Mouse (Mus musculus): ENCODE results near the gene Cdkn2d. TPM values are rescaled to one million over a fixed set of nuclear protein-coding genes. Genes with fewer than 3 reads are reported as not detected.

Gene Cdkn2d
- polyA plus RNA-seq, 1 experiment from 2014 or later, result 69.0 TPM

DNA sequence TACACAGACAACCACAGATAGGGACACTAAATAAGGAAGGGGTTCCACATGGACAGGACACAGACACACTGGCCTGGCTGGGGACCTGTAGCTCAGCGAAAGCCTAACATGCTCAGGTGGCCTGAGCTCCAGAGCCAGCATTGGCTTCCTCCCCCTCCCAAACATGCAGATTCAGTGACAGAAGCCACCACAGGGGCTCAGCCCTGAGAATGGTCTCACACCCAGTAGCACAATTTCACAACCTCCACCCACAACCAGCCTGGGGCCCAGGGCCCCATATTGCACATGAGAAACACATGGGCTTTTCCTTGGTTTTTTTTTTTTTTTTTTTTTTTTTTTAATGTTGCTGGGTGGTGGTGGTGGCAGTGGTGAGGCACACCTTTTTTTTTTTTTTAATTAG is 44.9 kb downstream of the Cdkn2d start:
- Histone ChIP-seq H3K27ac (no peak overlapping the region), H3K4me1 (peaks cover 39% of the 10 kb centered on the region), H3K27me3 (ENCODE audit: insufficient read depth, poor library complexity, severe bottlenecking) (peaks cover 97% of the 10 kb centered on the region), H3K4me3 (no peak overlapping the region), H3K9me3 (no peaks in the 10 kb centered on the region; the same call in 1 of the 2 replicates), H3K36me3 (peaks cover 2% of the 10 kb centered on the region; the same call in 1 of the 2 replicates)
- no peak for DNase-seq (ENCODE audit: low spot score)
- 60% methylated on average over 1 of the region's 1 CpGs for WGBS

DNA sequence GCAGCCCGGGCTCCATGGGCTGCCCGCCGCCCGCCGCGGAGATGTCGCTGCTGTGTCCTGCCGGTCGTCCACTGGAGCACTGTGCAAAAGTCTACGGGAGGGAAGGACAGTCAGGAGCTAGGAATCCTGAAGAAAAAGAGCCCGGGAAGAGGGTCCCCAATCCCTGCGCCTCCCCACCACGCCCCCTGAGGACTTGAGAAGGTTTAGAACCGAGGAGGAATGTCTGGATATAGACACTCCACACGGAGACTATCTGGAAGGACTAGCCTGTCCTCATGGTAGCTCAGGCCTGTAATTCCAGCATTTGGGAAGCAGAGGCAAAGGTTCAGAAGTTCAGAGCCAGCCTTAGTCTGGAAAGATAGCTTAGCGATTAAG is 46.1 kb downstream of the Cdkn2d start:
- no peaks in the 10 kb centered on the region; the same call in 1 of the 2 replicates for H3K9me3 ChIP-seq
- DNase-seq (ENCODE audit: low spot score), result no peak
- H3K36me3 ChIP-seq, result peaks cover 2% of the 10 kb centered on the region; the same call in 1 of the 2 replicates
- under 1% methylated on average over 16 of the region's 16 CpGs for WGBS
- peaks cover 33% of the 10 kb centered on the region for H3K4me1 ChIP-seq
- peaks cover 87% of the 10 kb centered on the region for H3K27me3 ChIP-seq (ENCODE audit: insufficient read depth, poor library complexity, severe bottlenecking)
- H3K27ac ChIP-seq, result peak overlapping the region; percentile 63; the same call in 1 of the 2 replicates
- peak overlapping the region; percentile 64 for H3K4me3 ChIP-seq

DNA sequence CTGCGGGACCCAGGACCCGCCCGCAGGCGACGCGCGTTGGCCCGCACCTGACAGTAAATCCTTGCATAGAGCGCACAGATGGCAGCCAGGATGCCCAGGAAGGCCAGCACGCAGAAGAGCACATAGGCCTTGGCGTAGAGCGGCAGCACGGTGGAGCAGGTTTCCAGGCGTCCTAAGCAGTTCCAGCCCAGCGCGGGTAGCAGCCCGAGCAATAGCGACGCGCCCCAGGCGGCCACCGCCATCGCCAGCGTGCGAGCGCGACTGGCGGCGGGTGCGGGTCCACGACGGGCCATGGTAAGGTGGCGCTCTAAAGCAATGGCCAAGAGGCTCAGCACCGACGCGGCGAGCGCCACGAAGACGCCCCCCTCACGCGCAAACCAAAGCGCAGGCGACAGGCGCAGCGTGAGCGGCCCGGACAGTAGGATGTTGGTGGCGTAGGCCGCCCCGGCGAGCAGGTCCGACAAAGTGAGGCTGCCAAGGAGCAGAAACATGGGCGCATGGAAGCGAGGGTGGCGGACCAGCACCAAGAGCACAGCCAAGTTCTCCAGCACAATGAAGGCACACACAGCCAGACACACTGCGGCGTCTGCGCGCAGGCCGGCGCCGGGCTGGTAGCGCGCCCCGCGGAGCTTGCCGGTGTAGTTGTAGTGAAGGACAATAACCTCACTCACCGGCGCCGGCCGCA is 46.6 kb downstream of the Cdkn2d start:
- DNase-seq (ENCODE audit: low spot score), result no peak
- peaks cover 2% of the 10 kb centered on the region; the same call in 1 of the 2 replicates for H3K36me3 ChIP-seq
- peaks cover 82% of the 10 kb centered on the region for H3K27me3 ChIP-seq (ENCODE audit: insufficient read depth, poor library complexity, severe bottlenecking)
- WGBS, result under 1% methylated on average over 72 of the region's 72 CpGs
- H3K4me3 ChIP-seq, result peak overlapping the region; percentile 64
- H3K27ac ChIP-seq, result peak overlapping the region; percentile 63
- H3K9me3 ChIP-seq, result no peaks in the 10 kb centered on the region; the same call in 1 of the 2 replicates
- peaks cover 30% of the 10 kb centered on the region for H3K4me1 ChIP-seq

DNA sequence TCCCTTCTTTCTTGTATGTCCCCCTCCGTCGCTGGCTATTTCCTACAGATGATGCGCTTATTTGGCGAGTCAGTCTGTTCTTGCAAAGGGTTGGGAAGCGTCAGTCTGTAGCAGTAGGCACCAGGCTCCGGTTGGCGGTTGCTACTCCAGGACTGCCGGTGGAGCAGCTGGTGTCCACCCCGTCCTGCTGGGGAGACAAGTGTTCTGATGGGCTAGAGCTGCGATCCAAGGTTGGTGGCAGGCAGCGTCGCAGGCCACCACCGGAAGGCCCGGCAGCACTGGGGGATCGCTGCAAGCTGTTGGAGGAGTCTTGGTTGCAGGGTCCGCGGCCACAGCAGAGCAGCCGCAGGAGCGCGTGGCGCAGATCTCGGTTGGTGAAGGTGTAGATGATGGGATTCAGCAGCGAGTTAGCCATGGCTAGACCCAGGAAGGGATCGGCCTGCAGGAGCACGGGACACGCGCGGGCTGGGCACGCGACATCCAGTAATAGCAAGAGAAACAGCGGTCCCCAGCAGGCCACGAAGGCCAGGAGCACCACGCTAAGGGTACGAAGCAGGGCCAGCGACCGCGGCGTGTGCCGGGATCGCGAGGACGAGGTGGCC is 47.3 kb downstream of the Cdkn2d start:
- WGBS, result 4% methylated on average over 42 of the region's 42 CpGs
- no peaks in the 10 kb centered on the region; the same call in 1 of the 2 replicates for H3K9me3 ChIP-seq
- H3K27me3 ChIP-seq (ENCODE audit: insufficient read depth, poor library complexity, severe bottlenecking), result peaks cover 76% of the 10 kb centered on the region
- peak overlapping the region; percentile 64 for H3K4me3 ChIP-seq
- H3K27ac ChIP-seq, result 0 out of 2 replicates have a peak overlapping the region, but pooled peaks have one; percentile 63
- peaks cover 30% of the 10 kb centered on the region for H3K4me1 ChIP-seq
- DNase-seq (ENCODE audit: low spot score), result no peak
- peaks cover 2% of the 10 kb centered on the region; the same call in 1 of the 2 replicates for H3K36me3 ChIP-seq

DNA sequence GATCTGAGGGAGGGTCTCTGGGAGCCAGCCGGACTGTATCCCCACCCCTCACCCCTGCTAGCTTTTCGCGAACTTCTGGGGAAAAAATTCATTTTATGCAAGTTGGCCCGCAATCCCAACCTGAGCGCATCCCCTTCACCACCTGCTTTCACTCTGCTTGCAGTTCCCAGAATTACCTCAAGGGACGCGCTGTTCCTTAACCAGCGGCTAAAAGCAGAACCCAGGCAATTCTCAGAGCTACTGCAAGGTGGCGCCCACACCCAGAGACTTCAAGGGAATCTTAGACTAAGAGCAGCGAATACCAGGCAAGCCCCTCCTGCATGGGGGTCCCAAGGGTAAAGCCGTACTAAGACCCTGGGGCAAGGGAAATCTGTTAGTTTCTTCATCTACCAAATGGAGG is 49.9 kb downstream of the Cdkn2d start:
- Histone ChIP-seq H3K27ac (no peak overlapping the region), H3K36me3 (peaks cover 7% of the 10 kb centered on the region; the same call in 1 of the 2 replicates), H3K27me3 (ENCODE audit: insufficient read depth, poor library complexity, severe bottlenecking) (peaks cover 51% of the 10 kb centered on the region), H3K9me3 (no peaks in the 10 kb centered on the region; the same call in 1 of the 2 replicates), H3K4me3 (no peak overlapping the region), H3K4me1 (peaks cover 39% of the 10 kb centered on the region)
- WGBS, result 5% methylated on average over 11 of the region's 11 CpGs
- DNase-seq (ENCODE audit: low spot score), result peak; percentile 92

DNA sequence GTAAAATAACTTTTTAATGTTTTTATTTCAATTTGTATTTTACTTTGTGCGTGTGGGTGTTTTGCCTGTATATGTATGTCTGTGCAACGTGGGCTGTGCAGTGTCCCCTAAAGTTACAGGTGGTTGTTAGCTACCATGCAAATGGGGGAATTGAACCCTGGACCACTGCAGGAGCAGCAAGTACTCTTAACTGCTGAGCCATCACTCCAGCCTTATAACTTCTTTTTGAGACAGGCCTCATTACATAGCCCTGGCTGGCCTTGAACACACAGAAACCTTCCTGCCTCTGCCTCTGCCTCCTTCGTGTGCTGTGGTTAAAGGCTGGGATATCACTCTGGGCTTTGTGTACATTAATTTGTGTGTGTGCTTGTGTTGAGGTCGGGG is 51.8 kb downstream of the Cdkn2d start:
- no peak for DNase-seq (ENCODE audit: low spot score)
- Histone ChIP-seq H3K27me3 (ENCODE audit: insufficient read depth, poor library complexity, severe bottlenecking) (peaks cover 32% of the 10 kb centered on the region), H3K4me1 (peaks cover 36% of the 10 kb centered on the region), H3K9me3 (no peaks in the 10 kb centered on the region; the same call in 1 of the 2 replicates), H3K4me3 (peak overlapping the region; percentile 98), H3K36me3 (peaks cover 26% of the 10 kb centered on the region), H3K27ac (peak overlapping the region; percentile 100)
- WGBS, result 36% methylated on average over 4 of the region's 4 CpGs

DNA sequence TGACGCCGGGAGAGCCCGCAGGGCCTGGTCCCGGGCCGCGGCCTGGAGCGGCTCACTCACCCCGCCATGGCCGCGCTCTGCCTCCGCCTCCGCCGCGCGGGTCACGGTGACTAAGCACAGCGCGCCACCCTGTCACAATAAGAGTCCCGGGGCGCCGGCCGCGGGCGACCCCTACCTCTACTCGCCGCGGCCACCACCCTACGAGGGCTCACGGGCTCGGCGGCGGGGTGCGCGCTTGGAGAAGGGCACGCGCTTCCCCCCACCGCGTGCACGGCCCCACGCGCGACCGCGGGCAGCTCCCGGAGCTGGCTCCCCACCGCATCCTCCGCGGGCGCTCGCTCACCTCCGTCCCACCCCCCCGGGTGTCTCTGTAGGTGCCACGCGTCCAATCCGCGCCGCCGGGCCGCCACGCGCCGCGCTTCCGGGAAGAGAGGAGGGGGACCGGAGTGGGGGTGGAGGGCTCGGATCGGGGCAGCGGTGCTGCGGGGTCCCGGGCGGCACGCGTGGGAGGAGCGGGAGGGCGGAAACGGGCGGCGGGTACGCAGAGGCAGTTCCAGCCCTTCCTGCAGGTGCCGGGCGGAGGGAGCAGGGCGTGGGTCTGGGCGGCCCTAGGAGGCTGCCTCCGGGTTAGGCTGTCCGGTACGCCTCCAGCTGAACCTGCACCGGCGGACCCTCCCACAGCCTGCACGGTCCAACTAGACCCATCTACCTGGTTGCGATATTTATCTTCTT is 52.3 kb downstream of the Cdkn2d start, which contains the start of gene Keap1:
Gene Keap1 (minus strand): TSS at position 629 of the 732 bp plus-strand sequence.
- Histone ChIP-seq H3K4me1 (peaks cover 30% of the 10 kb centered on the region), H3K27me3 (ENCODE audit: insufficient read depth, poor library complexity, severe bottlenecking) (peaks cover 26% of the 10 kb centered on the region), H3K4me3 (peak within 1 kb of the TSS; percentile 98), H3K9me3 (no peaks in the 10 kb centered on the region; the same call in 1 of the 2 replicates), H3K36me3 (peaks cover 31% of the 10 kb centered on the region), H3K27ac (peak within 1 kb of the TSS; percentile 100)
- DNase-seq (ENCODE audit: low spot score), result peak; percentile 93
- under 1% methylated on average over 89 of the region's 90 CpGs for WGBS

Other genes starting within 250 kb of the Cdkn2d start
- 1.0 and 1.9 TPM in 2 replicates for gene Zglp1, start 224.3 kb downstream of the Cdkn2d start, polyA plus RNA-seq (2016; fragmentation: Nextera tagmentation; extraction: Ambion mirVana)
- 0.25 and 0.79 TPM in 2 replicates for gene Gm49373, start 218.3 kb downstream of the Cdkn2d start, polyA plus RNA-seq (2016; fragmentation: Nextera tagmentation; extraction: Ambion mirVana)
- gene Fdx1l, start 217.8 kb downstream of the Cdkn2d start, polyA plus RNA-seq (2016; fragmentation: Nextera tagmentation; extraction: Ambion mirVana), result 64.6 and 79.5 TPM in 2 replicates
- gene Gm38431, start 199.4 kb downstream of the Cdkn2d start, polyA plus RNA-seq (2016; fragmentation: Nextera tagmentation; extraction: Ambion mirVana), result 3.2 and 3.4 TPM in 2 replicates
- 76.7 and 83.9 TPM in 2 replicates for gene Raver1, start 199.4 kb downstream of the Cdkn2d start, polyA plus RNA-seq (2016; fragmentation: Nextera tagmentation; extraction: Ambion mirVana)
- 12.6 and 16.5 TPM in 2 replicates for gene Tyk2, start 160.2 kb downstream of the Cdkn2d start, polyA plus RNA-seq (2016; fragmentation: Nextera tagmentation; extraction: Ambion mirVana)
- gene Cdc37, start 141.4 kb downstream of the Cdkn2d start, polyA plus RNA-seq (2016; fragmentation: Nextera tagmentation; extraction: Ambion mirVana), result 286 and 333 TPM in 2 replicates
- 7.5 and 9.0 TPM in 2 replicates for gene Pde4a, start 125.7 kb downstream of the Cdkn2d start, polyA plus RNA-seq (2016; fragmentation: Nextera tagmentation; extraction: Ambion mirVana)
- gene Keap1, start 52.0 kb downstream of the Cdkn2d start, polyA plus RNA-seq (2016; fragmentation: Nextera tagmentation; extraction: Ambion mirVana), result 51.4 and 52.4 TPM in 2 replicates
- gene S1pr5, start 43.0 kb downstream of the Cdkn2d start, polyA plus RNA-seq (2016; fragmentation: Nextera tagmentation; extraction: Ambion mirVana), result 0.46 and 0.47 TPM in 2 replicates
- 50.6 and 57.9 TPM in 2 replicates for gene Atg4d, start 26.1 kb downstream of the Cdkn2d start, polyA plus RNA-seq (2016; fragmentation: Nextera tagmentation; extraction: Ambion mirVana)
- gene Kri1, start 3.4 kb downstream of the Cdkn2d start, polyA plus RNA-seq (2016; fragmentation: Nextera tagmentation; extraction: Ambion mirVana), result 14.5 and 21.3 TPM in 2 replicates
- gene Ap1m2, start 20.9 kb upstream of the Cdkn2d start, polyA plus RNA-seq (2016; fragmentation: Nextera tagmentation; extraction: Ambion mirVana), result 2.0 and 6.1 TPM in 2 replicates
- 69.2 and 70.4 TPM in 2 replicates for gene Slc44a2, start 29.3 kb upstream of the Cdkn2d start, polyA plus RNA-seq (2016; fragmentation: Nextera tagmentation; extraction: Ambion mirVana)
- 166 and 197 TPM in 2 replicates for gene Ilf3, start 76.5 kb upstream of the Cdkn2d start, polyA plus RNA-seq (2016; fragmentation: Nextera tagmentation; extraction: Ambion mirVana)
- gene Qtrt1, start 120.4 kb upstream of the Cdkn2d start, polyA plus RNA-seq (2016; fragmentation: Nextera tagmentation; extraction: Ambion mirVana), result 38.9 and 51.3 TPM in 2 replicates
- 81.6 and 92.1 TPM in 2 replicates for gene Dnm2, start 133.5 kb upstream of the Cdkn2d start, polyA plus RNA-seq (2016; fragmentation: Nextera tagmentation; extraction: Ambion mirVana)
- 119 and 134 TPM in 2 replicates for gene Tmed1, start 218.8 kb upstream of the Cdkn2d start, polyA plus RNA-seq (2016; fragmentation: Nextera tagmentation; extraction: Ambion mirVana)
- gene AB124611, start 234.8 kb upstream of the Cdkn2d start, polyA plus RNA-seq (2016; fragmentation: Nextera tagmentation; extraction: Ambion mirVana), result 1.3 and 2.5 TPM in 2 replicates